Mouse (Mus musculus): ENCODE results near the gene Arl8a. TPM values are rescaled to one million over a fixed set of nuclear protein-coding genes. Genes with fewer than 3 reads are reported as not detected.

The Arl8a gene
- polyA plus RNA-seq, 1 experiment from 2014 or later, result 329 TPM

DNA sequence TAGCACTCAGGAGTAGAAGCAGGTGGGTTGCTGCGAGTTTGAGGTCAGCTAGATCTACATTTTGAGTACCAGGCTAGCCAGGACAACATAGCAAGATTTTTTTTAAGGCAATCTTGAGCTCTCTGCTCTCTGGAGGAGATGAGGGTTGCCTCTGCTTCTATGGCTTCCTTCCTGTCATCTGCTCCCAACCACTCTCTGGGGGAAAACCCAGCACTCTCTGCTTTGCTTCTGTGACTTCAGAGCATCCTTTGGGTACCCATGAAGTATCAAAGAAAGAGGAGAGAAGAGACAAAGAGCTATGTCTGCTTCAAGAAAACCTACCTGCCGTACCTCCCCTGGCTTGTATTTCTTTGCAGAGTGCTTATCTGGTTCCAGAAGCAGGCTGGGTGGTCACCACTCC lies 2.7 kb upstream of the Arl8a start:
- H3K27me3 ChIP-seq (replicated peaks; ENCODE audit: control insufficient read depth, insufficient read depth, low read length), result no peaks in the 10 kb centered on the region
- ATAC-seq, result no peak
- H3K4me1 ChIP-seq (ENCODE audit: control insufficient read depth, insufficient read depth, low read depth, low read length), result peaks cover 14% of the 10 kb centered on the region
- no peaks in the 10 kb centered on the region for H3K9me3 ChIP-seq (ENCODE audit: control insufficient read depth, low read length)
- no peak overlapping the region for H3K4me2 ChIP-seq (ENCODE audit: low read length)
- no peak overlapping the region for H3K4me3 ChIP-seq (ENCODE audit: low read length)
- H3K27ac ChIP-seq (ENCODE audit: low read depth, low read length), result no peak overlapping the region
- no peaks in the 10 kb centered on the region for H3K36me3 ChIP-seq (ENCODE audit: control insufficient read depth, insufficient read depth, low read length)
- H3K9ac ChIP-seq (ENCODE audit: low read depth, low read length), result no peak overlapping the region
- WGBS, result 93% methylated on average over 2 of the region's 2 CpGs

DNA sequence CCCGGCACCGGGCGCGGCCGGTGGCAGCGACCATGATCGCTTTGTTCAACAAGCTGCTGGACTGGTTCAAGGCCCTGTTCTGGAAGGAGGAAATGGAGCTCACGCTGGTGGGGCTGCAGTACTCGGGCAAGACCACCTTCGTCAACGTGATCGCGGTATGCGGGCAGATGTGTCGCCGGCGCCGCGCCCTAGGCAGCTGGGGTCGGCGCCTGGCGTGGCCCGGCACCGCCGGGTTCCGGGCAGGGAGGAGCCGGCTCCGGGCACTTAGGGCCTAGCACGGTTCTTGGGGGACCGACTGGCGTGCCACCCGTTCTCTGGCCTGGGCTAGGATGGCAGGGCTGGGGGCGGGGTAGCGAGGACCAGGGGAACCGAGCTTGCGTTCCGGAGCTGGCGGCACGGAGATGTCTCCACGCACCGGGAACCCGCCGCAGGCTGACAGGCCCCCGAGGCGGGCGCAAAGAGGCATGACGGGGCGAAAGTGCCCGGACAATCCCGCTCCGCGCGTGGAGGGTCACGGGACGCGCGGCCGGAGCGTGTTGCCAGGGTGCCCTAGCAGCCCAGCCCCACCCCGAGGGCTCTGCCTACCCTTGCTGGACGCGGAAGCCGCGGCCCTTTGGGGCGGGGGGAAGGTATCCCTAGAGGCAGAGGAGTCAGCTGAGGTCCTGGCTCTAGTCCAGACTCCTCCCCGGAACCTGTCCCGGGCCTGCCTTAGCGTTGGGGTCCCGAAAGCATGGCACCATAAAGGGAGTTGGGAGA lies 500 bp downstream of the Arl8a start:
- Histone ChIP-seq H3K27me3 (replicated peaks; ENCODE audit: control insufficient read depth, insufficient read depth, low read length) (no peaks in the 10 kb centered on the region), H3K4me1 (ENCODE audit: control insufficient read depth, insufficient read depth, low read depth, low read length) (peaks cover 33% of the 10 kb centered on the region), H3K27ac (ENCODE audit: low read depth, low read length) (peak overlapping the region; percentile 98), H3K9me3 (ENCODE audit: control insufficient read depth, low read length) (no peaks in the 10 kb centered on the region), H3K9ac (ENCODE audit: low read depth, low read length) (peak overlapping the region; percentile 99), H3K36me3 (ENCODE audit: control insufficient read depth, insufficient read depth, low read length) (0 out of 2 replicates have a peak, but pooled peaks cover 2% of the 10 kb centered on the region), H3K4me2 (ENCODE audit: low read length) (peak overlapping the region; percentile 84), H3K4me3 (ENCODE audit: low read length) (peak overlapping the region; percentile 98)
- peak; percentile 72 for ATAC-seq
- under 1% methylated on average over 55 of the region's 69 CpGs for WGBS

- ATAC-seq, result no peak
- Histone ChIP-seq H3K27me3 (replicated peaks; ENCODE audit: control insufficient read depth, insufficient read depth, low read length) (no peaks in the 10 kb centered on the region), H3K27ac (ENCODE audit: low read depth, low read length) (peak overlapping the region; percentile 98), H3K36me3 (ENCODE audit: control insufficient read depth, insufficient read depth, low read length) (0 out of 2 replicates have a peak, but pooled peaks cover 2% of the 10 kb centered on the region), H3K9ac (ENCODE audit: low read depth, low read length) (peak overlapping the region; percentile 99), H3K4me2 (ENCODE audit: low read length) (peak overlapping the region; percentile 84), H3K4me3 (ENCODE audit: low read length) (peak overlapping the region; percentile 98), H3K4me1 (ENCODE audit: control insufficient read depth, insufficient read depth, low read depth, low read length) (peaks cover 33% of the 10 kb centered on the region), H3K9me3 (ENCODE audit: control insufficient read depth, low read length) (no peaks in the 10 kb centered on the region)
- under 1% methylated on average over 7 of the region's 7 CpGs for WGBS
Observed at GRCm38 (mm10) chr1:135147702-135148058, 1.1 kb downstream of the Arl8a start.

DNA sequence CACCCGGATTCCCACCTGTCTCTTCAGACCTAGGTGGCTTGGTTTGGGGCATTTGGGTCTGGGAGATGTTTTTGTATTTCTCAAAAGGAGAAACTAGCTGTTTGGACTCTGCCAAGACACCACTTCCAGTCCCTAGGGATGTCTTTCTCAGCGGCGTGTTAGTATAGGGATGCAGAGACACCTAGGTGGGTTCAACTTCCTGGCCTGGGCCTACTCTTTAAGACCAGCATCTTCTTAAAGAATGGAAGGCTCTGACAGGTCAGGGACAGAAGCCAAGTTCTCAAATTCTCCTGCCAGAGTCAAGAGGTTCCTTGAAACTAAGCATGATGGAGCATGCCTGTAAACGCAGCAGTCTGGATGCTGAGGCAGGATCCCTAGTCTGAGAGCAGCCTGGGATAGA lies 1.9 kb downstream of the Arl8a start:
- no peaks in the 10 kb centered on the region for H3K9me3 ChIP-seq (ENCODE audit: control insufficient read depth, low read length)

GRCm38 (mm10) chr1:135148996-135149395 lies 2.4 kb downstream of the Arl8a start:
- peaks cover 35% of the 10 kb centered on the region for H3K4me1 ChIP-seq (ENCODE audit: control insufficient read depth, insufficient read depth, low read depth, low read length)
- peak overlapping the region; percentile 8; the same call in 1 of the 2 replicates for H3K9ac ChIP-seq (ENCODE audit: low read depth, low read length)
- peak overlapping the region; percentile 98 for H3K4me3 ChIP-seq (ENCODE audit: low read length)
- no peaks in the 10 kb centered on the region for H3K9me3 ChIP-seq (ENCODE audit: control insufficient read depth, low read length)
- peak overlapping the region; percentile 84 for H3K4me2 ChIP-seq (ENCODE audit: low read length)
- WGBS, result 29% methylated on average over 5 of the region's 5 CpGs
- no peaks in the 10 kb centered on the region for H3K27me3 ChIP-seq (replicated peaks; ENCODE audit: control insufficient read depth, insufficient read depth, low read length)
- peak; percentile 13 for ATAC-seq
- H3K27ac ChIP-seq (ENCODE audit: low read depth, low read length), result peak overlapping the region; percentile 98
- H3K36me3 ChIP-seq (ENCODE audit: control insufficient read depth, insufficient read depth, low read length), result 0 out of 2 replicates have a peak, but pooled peaks cover 2% of the 10 kb centered on the region

More for the DNA sequence above, 1.9 kb downstream of the Arl8a start:
- Histone ChIP-seq H3K4me3 (ENCODE audit: low read length) (peak overlapping the region; percentile 98), H3K4me1 (ENCODE audit: control insufficient read depth, insufficient read depth, low read depth, low read length) (peaks cover 33% of the 10 kb centered on the region), H3K36me3 (ENCODE audit: control insufficient read depth, insufficient read depth, low read length) (0 out of 2 replicates have a peak, but pooled peaks cover 2% of the 10 kb centered on the region), H3K9ac (ENCODE audit: low read depth, low read length) (peak overlapping the region; percentile 99), H3K27me3 (replicated peaks; ENCODE audit: control insufficient read depth, insufficient read depth, low read length) (no peaks in the 10 kb centered on the region), H3K27ac (ENCODE audit: low read depth, low read length) (peak overlapping the region; percentile 98), H3K4me2 (ENCODE audit: low read length) (peak overlapping the region; percentile 84)
- 38% methylated on average over 4 of the region's 4 CpGs for WGBS
- ATAC-seq, result no peak

DNA sequence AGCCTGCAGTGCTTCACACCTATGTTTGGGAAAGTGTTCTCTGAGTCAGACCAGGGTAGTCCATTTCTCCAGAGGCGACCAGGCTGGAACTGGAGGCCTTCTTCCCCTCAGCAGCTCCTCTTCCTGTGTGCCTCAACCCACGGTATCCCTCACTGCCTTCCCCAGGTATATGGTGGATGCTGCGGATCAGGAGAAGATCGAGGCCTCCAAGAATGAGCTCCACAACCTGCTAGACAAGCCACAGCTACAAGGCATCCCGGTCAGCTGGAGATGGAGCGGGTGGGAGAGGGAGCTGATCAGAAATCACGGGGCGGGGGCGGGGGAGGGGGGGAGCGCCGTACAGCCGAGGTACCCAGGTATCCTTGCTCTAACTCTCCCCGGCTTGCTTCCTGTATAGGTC lies 7.4 kb downstream of the Arl8a start:
- peak overlapping the region; percentile 63 for H3K9ac ChIP-seq (ENCODE audit: low read depth, low read length)
- no peak overlapping the region for H3K4me3 ChIP-seq (ENCODE audit: low read length)
- no peaks in the 10 kb centered on the region for H3K27me3 ChIP-seq (replicated peaks; ENCODE audit: control insufficient read depth, insufficient read depth, low read length)
- H3K9me3 ChIP-seq (ENCODE audit: control insufficient read depth, low read length), result no peaks in the 10 kb centered on the region
- WGBS, result 18% methylated on average over 13 of the region's 13 CpGs
- peaks cover 18% of the 10 kb centered on the region for H3K36me3 ChIP-seq (ENCODE audit: control insufficient read depth, insufficient read depth, low read length)
- H3K4me1 ChIP-seq (ENCODE audit: control insufficient read depth, insufficient read depth, low read depth, low read length), result peaks cover 32% of the 10 kb centered on the region
- H3K4me2 ChIP-seq (ENCODE audit: low read length), result peak overlapping the region; percentile 46
- H3K27ac ChIP-seq (ENCODE audit: low read depth, low read length), result peak overlapping the region; percentile 86
- peak; percentile 11; the same call in 1 of the 2 replicates for ATAC-seq

- peaks cover 29% of the 10 kb centered on the region for H3K4me1 ChIP-seq (ENCODE audit: control insufficient read depth, insufficient read depth, low read depth, low read length)
- peaks cover 18% of the 10 kb centered on the region for H3K36me3 ChIP-seq (ENCODE audit: control insufficient read depth, insufficient read depth, low read length)
- peak overlapping the region; percentile 63 for H3K9ac ChIP-seq (ENCODE audit: low read depth, low read length)
- peak; percentile 37 for ATAC-seq
- H3K4me3 ChIP-seq (ENCODE audit: low read length), result peak overlapping the region; percentile 11; the same call in 1 of the 2 replicates
- H3K9me3 ChIP-seq (ENCODE audit: control insufficient read depth, low read length), result no peaks in the 10 kb centered on the region
- H3K27ac ChIP-seq (ENCODE audit: low read depth, low read length), result peak overlapping the region; percentile 86
- no peaks in the 10 kb centered on the region for H3K27me3 ChIP-seq (replicated peaks; ENCODE audit: control insufficient read depth, insufficient read depth, low read length)
- WGBS, result 1% methylated on average over 14 of the region's 14 CpGs
- H3K4me2 ChIP-seq (ENCODE audit: low read length), result peak overlapping the region; percentile 46
Observed at GRCm38 (mm10) chr1:135154411-135154959, 7.9 kb downstream of the Arl8a start.

DNA sequence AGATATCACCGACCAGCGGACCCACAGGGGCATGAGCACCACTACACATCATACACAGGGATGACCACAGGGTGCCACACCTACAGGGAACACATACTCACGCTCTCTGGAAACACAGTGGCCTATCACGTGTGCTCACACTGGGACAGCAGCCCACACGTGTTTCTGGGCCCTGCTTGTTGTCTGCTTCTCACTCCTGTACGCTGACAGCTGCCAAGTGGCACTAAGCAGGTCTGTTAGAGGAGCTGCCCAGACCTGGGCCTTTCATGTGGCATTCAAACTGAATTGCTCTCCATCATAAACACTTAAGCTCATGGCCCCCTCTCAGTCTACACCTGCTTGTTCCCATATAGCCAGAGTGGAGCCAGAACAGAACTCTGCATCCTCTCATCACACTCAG lies 9.7 kb downstream of the Arl8a start:
- Histone ChIP-seq H3K27ac (ENCODE audit: low read depth, low read length) (peak overlapping the region; percentile 40; the same call in 1 of the 2 replicates), H3K4me1 (ENCODE audit: control insufficient read depth, insufficient read depth, low read depth, low read length) (peaks cover 14% of the 10 kb centered on the region), H3K27me3 (replicated peaks; ENCODE audit: control insufficient read depth, insufficient read depth, low read length) (no peaks in the 10 kb centered on the region), H3K9ac (ENCODE audit: low read depth, low read length) (no peak overlapping the region), H3K36me3 (ENCODE audit: control insufficient read depth, insufficient read depth, low read length) (peaks cover 18% of the 10 kb centered on the region), H3K4me3 (ENCODE audit: low read length) (no peak overlapping the region), H3K9me3 (ENCODE audit: control insufficient read depth, low read length) (no peaks in the 10 kb centered on the region), H3K4me2 (ENCODE audit: low read length) (no peak overlapping the region)
- ATAC-seq, result no peak
- WGBS, result 80% methylated on average over 6 of the region's 6 CpGs

DNA sequence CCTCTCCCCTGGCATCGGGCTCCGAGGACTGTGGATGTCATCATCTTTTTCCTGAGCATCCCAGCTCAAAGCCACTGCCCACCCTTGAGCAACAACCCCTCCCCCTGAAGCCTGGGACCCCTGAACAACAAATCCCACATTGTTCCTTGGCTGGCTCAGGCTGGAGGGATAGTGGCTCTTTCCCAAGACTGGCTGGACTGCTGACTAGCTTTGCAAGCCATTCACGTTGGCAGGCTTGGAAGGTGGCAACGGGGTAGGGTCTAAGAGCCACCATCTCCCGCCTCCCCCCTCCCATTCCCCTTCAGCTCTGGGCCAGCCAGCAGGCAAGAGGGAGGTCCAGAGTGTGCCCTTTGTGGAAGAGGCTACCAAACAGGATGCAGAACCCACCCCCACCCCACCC lies 12.0 kb downstream of the Arl8a start:
- no peaks in the 10 kb centered on the region for H3K9me3 ChIP-seq (ENCODE audit: control insufficient read depth, low read length)
- WGBS, result 31% methylated on average over 5 of the region's 5 CpGs
- ATAC-seq, result peak; percentile 87
- no peaks in the 10 kb centered on the region for H3K27me3 ChIP-seq (replicated peaks; ENCODE audit: control insufficient read depth, insufficient read depth, low read length)
- H3K4me1 ChIP-seq (ENCODE audit: control insufficient read depth, insufficient read depth, low read depth, low read length), result peaks cover 14% of the 10 kb centered on the region
- peak overlapping the region; percentile 15; the same call in 1 of the 2 replicates for H3K4me2 ChIP-seq (ENCODE audit: low read length)
- H3K27ac ChIP-seq (ENCODE audit: low read depth, low read length), result peak overlapping the region; percentile 83
- no peak overlapping the region for H3K4me3 ChIP-seq (ENCODE audit: low read length)
- H3K36me3 ChIP-seq (ENCODE audit: control insufficient read depth, insufficient read depth, low read length), result peaks cover 16% of the 10 kb centered on the region
- H3K9ac ChIP-seq (ENCODE audit: low read depth, low read length), result no peak overlapping the region

Measured in hindbrain, embryonic 16.5 days (tissue).